Mouse (Mus musculus) CD4-positive helper T cell, adult 2 months (primary cell): ENCODE measurements around the gene Akap1.

Experiments used
- DNase-seq: peaks from one replicate; pipeline ENCODE4 v3.0.0-alpha.2; 2012; ENCODE audit warnings: low read depth, missing footprints, low spot score

Gene Akap1

GRCm38 (mm10) chr11:88878011-88878410, 13.6 kb upstream of the Akap1 start:
- no peak for DNase-seq

- DNase-seq: no peak
These were observed 9.3 kb upstream of the Akap1 start for GRCm38 (mm10) chr11:88873667-88874030.

- no peak for DNase-seq
These were observed 8.8 kb upstream of the Akap1 start for GRCm38 (mm10) chr11:88873027-88873666.

- no peak for DNase-seq
These were observed 5.1 kb upstream of the Akap1 start for GRCm38 (mm10) chr11:88869443-88869842.

- no peak for DNase-seq
These were observed 405 bp downstream of the Akap1 start for GRCm38 (mm10) chr11:88863904-88864457.

GRCm38 (mm10) chr11:88863071-88863903, 1.1 kb downstream of the Akap1 start:
- no peak for DNase-seq

- DNase-seq: no peak
These were observed 2.0 kb downstream of the Akap1 start for GRCm38 (mm10) chr11:88862355-88862754.

GRCm38 (mm10) chr11:88861060-88861459, 3.3 kb downstream of the Akap1 start:
- no peak for DNase-seq

- no peak for DNase-seq
These were observed 3.7 kb downstream of the Akap1 start for GRCm38 (mm10) chr11:88860641-88861040.

- DNase-seq: no peak
These were observed 6.9 kb downstream of the Akap1 start for GRCm38 (mm10) chr11:88857311-88858005.

- DNase-seq: no peak
These were observed 8.0 kb downstream of the Akap1 start for GRCm38 (mm10) chr11:88856383-88856782.

GRCm38 (mm10) chr11:88855795-88856194, 8.6 kb downstream of the Akap1 start:
- no peak for DNase-seq

GRCm38 (mm10) chr11:88853588-88853987, 10.8 kb downstream of the Akap1 start:
- no peak for DNase-seq

GRCm38 (mm10) chr11:88852806-88853205, 11.6 kb downstream of the Akap1 start:
- no peak for DNase-seq

- DNase-seq: no peak
These were observed 13.1 kb downstream of the Akap1 start for GRCm38 (mm10) chr11:88851049-88851825.

GRCm38 (mm10) chr11:88849732-88850131, 14.7 kb downstream of the Akap1 start:
- no peak for DNase-seq

GRCm38 (mm10) chr11:88849284-88849683, 15.1 kb downstream of the Akap1 start:
- no peak for DNase-seq

- no peak for DNase-seq
These were observed 15.8 kb downstream of the Akap1 start for GRCm38 (mm10) chr11:88848590-88848989.

- DNase-seq: no peak
These were observed 16.9 kb downstream of the Akap1 start for GRCm38 (mm10) chr11:88847281-88848006.

GRCm38 (mm10) chr11:88844384-88844783, 20.0 kb downstream of the Akap1 start:
- DNase-seq: no peak

- no peak for DNase-seq
These were observed 21.1 kb downstream of the Akap1 start for GRCm38 (mm10) chr11:88843305-88843704.
